Mouse (Mus musculus): ENCODE results near the gene Wwox.

Wwox gene

GRCm38 (mm10) chr8:114548837-114549236 lies 109.4 kb downstream of the Wwox start:
- no peak for DNase-seq

- DNase-seq, result peak; percentile 30
These were observed 110.6 kb downstream of the Wwox start for GRCm38 (mm10) chr8:114550029-114550428.

- DNase-seq, result no peak
These were observed 113.2 kb downstream of the Wwox start for GRCm38 (mm10) chr8:114552606-114553005.

- DNase-seq, result no peak
These were observed 115.5 kb downstream of the Wwox start for GRCm38 (mm10) chr8:114554966-114555365.

- no peak for DNase-seq
These were observed 116.2 kb downstream of the Wwox start for GRCm38 (mm10) chr8:114555491-114556202.

GRCm38 (mm10) chr8:114561191-114561590 lies 121.7 kb downstream of the Wwox start:
- DNase-seq, result no peak

- no peak for DNase-seq
These were observed 123.0 kb downstream of the Wwox start for GRCm38 (mm10) chr8:114562486-114562885.

- DNase-seq, result no peak
These were observed 123.9 kb downstream of the Wwox start for GRCm38 (mm10) chr8:114563361-114563760.

GRCm38 (mm10) chr8:114564036-114564435 lies 124.6 kb downstream of the Wwox start:
- DNase-seq, result peak; percentile 61

GRCm38 (mm10) chr8:114568531-114569166 lies 129.2 kb downstream of the Wwox start:
- DNase-seq, result peak; percentile 78

GRCm38 (mm10) chr8:114573014-114573746 lies 133.7 kb downstream of the Wwox start:
- no peak for DNase-seq

- no peak for DNase-seq
These were observed 134.3 kb downstream of the Wwox start for GRCm38 (mm10) chr8:114573747-114574093.

GRCm38 (mm10) chr8:114579292-114579691 lies 139.8 kb downstream of the Wwox start:
- no peak for DNase-seq

GRCm38 (mm10) chr8:114580684-114581083 lies 141.2 kb downstream of the Wwox start:
- DNase-seq, result no peak

GRCm38 (mm10) chr8:114590336-114590867 lies 150.9 kb downstream of the Wwox start:
- no peak for DNase-seq

- peak; percentile 9 for DNase-seq
These were observed 152.1 kb downstream of the Wwox start for GRCm38 (mm10) chr8:114591296-114592280.

GRCm38 (mm10) chr8:114593424-114594157 lies 154.1 kb downstream of the Wwox start:
- DNase-seq, result peak; percentile 29

GRCm38 (mm10) chr8:114594811-114595210 lies 155.4 kb downstream of the Wwox start:
- DNase-seq, result no peak

GRCm38 (mm10) chr8:114599555-114599954 lies 160.1 kb downstream of the Wwox start:
- DNase-seq, result no peak

- DNase-seq, result no peak
These were observed 160.7 kb downstream of the Wwox start for GRCm38 (mm10) chr8:114600196-114600595.

GRCm38 (mm10) chr8:114603046-114603445 lies 163.6 kb downstream of the Wwox start:
- no peak for DNase-seq

GRCm38 (mm10) chr8:114603561-114603960 lies 164.1 kb downstream of the Wwox start:
- no peak for DNase-seq
